Mouse (Mus musculus) hindbrain, embryonic 12.5 days (tissue): Measurements from ENCODE around the gene Arhgef11. TPM values are rescaled to one million over a fixed set of nuclear protein-coding genes. Genes with fewer than 3 reads are reported as not detected.

ENCODE experiments used
- ATAC-seq: fragments of 200-750 bp; cut with Nextera tagmentation; 2 replicates; pipeline ENCODE4 v1.8.0; 2017; ENCODE audit warnings: moderate TSS enrichment; ENCODE audit not compliant: low FRiP score
- H3K27ac ChIP-seq: fragments of 300-500 bp; sonication (generic); 2 replicates; pipeline ENCODE4 v1.5.1; 2016; ENCODE audit warnings: mild to moderate bottlenecking
- H3K27me3 ChIP-seq: fragments of 300-500 bp; sonication (generic); 2 replicates; pipeline ENCODE4 v1.6.1; 2016; ENCODE audit warnings: mild to moderate bottlenecking
- H3K36me3 ChIP-seq: fragments of 300-500 bp; sonication (generic); 2 replicates; pipeline ENCODE4 v1.6.1; 2016; ENCODE audit warnings: mild to moderate bottlenecking
- H3K4me1 ChIP-seq: fragments of 300-500 bp; sonication (generic); 2 replicates; pipeline ENCODE4 v1.6.1; 2016
- H3K4me2 ChIP-seq: fragments of 300-500 bp; sonication (generic); replicated peaks from 2 replicates; pipeline ENCODE4 v1.6.1; 2016; ENCODE audit warnings: mild to moderate bottlenecking
- H3K4me3 ChIP-seq: fragments of 300-500 bp; sonication (generic); 2 replicates; pipeline ENCODE4 v1.5.1; 2016; ENCODE audit warnings: mild to moderate bottlenecking
- H3K9ac ChIP-seq: fragments of 300-500 bp; sonication (generic); 2 replicates; pipeline ENCODE4 v1.6.1; 2016; ENCODE audit warnings: mild to moderate bottlenecking, moderate library complexity
- H3K9me3 ChIP-seq: fragments of 300-500 bp; sonication (generic); replicated peaks from 2 replicates; pipeline ENCODE4 v1.6.1; 2016; ENCODE audit warnings: mild to moderate bottlenecking
- WGBS: fragments of 180-500 bp; shearing (Covaris S2); methylation state at CpG from one replicate; pipeline ENCODE4 v1.1.7; 2016; 5-methylcytosine and 5-hydroxymethylcytosine counted together
- polyA plus RNA-seq: library from polyadenylated mRNA; unstranded; fragments of >200 nt; fragmentation: Nextera tagmentation; extraction: Ambion mirVana; gene quantifications from 2 replicates; pipeline ENCODE4 v1.2.1, GENCODE M21; 2016

Gene Arhgef11
- polyA plus RNA-seq, 1 experiment from 2014 or later: 28.0 TPM

DNA sequence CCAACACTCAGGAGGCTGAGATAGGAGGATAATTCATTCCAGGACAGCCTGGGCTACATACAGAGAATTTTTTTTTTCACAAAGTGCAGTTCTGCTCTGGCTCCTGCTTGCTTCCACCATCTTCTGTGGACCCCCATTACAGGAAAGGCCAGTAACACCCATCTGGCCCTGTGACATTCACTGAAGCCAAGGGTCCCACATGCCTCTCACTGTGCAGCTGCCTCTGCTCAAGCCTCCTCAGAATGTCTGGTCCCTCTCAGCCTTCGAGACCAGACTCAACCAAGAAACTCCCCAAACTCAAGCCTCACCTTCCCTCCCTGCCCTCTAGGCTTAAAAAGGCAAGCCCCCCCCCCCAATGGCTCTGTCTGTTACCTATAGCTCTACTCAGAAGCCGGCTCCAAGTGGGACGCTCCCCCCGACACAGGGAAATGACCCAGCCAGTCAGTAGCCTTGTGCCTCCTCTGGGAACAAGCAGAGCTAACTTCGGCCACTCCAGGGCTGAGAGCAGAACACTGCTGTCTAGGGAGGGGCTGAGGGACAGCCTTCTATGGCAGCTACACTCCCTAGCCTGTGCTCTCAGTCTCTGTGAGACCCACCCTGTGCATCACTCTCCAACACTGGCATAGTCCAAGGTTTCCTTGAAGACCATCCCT lies 148.4 kb downstream of the Arhgef11 start:
- Histone ChIP-seq H3K27me3 (peaks cover 54% of the 10 kb centered on the region), H3K9ac (no peak overlapping the region), H3K27ac (peak overlapping the region; percentile 62; the same call in 1 of the 2 replicates)

DNA sequence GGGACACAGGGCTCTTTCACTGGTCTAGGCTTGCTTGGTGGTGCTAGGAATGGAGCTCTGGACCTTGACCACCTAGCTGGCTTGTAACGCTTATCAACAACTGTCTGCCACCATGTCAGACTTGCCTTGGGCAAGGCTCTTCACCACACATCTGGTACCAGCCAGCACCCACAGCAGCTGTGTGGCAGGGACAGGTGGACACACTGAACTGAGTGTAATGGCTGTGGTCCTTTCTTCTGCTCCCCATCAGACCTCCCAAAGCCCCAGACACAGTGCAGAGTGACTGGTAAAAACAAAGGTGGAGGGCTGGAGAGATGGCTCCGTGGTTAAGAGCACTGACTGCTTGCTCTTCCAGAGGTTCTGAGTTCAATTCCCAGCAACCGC lies 148.9 kb downstream of the Arhgef11 start:
- peaks cover 58% of the 10 kb centered on the region for H3K27me3 ChIP-seq
- no peak overlapping the region for H3K4me3 ChIP-seq
- peaks cover 34% of the 10 kb centered on the region for H3K4me1 ChIP-seq
- H3K27ac ChIP-seq: no peak overlapping the region
- 79% methylated on average over 3 of the region's 3 CpGs for WGBS
- no peaks in the 10 kb centered on the region for H3K36me3 ChIP-seq
- no peak overlapping the region for H3K4me2 ChIP-seq
- ATAC-seq: no peak
- no peak overlapping the region for H3K9ac ChIP-seq
- H3K9me3 ChIP-seq: no peaks in the 10 kb centered on the region

More for the DNA sequence above, 148.4 kb downstream of the Arhgef11 start:
- no peak overlapping the region for H3K4me3 ChIP-seq
- no peaks in the 10 kb centered on the region for H3K36me3 ChIP-seq
- H3K4me1 ChIP-seq: peaks cover 34% of the 10 kb centered on the region
- H3K9me3 ChIP-seq: no peaks in the 10 kb centered on the region
- ATAC-seq: no peak
- H3K4me2 ChIP-seq: no peak overlapping the region; the same call in 1 of the 2 replicates
- WGBS: 75% methylated on average over 5 of the region's 5 CpGs

DNA sequence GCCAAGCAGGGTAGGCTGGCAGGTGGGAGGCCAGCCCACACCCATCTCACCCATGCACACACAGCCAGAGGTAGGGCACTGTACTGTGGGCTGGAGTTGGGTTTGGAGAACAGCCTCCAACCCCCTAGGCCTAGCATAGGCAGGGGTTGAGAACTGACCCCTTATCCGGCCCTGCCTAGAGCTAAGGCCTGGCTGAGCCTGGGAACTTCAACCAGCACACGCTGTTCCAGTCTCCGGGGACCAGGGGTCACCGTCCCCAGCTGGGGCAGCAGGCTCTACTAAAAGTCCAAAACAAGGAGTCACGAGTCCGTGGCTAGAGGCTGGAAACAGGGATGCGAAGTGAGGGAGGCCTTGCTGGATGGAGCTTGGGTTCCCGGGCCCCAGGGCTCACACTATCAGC lies 150.4 kb downstream of the Arhgef11 start:
- H3K4me2 ChIP-seq: peak overlapping the region; percentile 48
- H3K4me3 ChIP-seq: 0 out of 2 replicates have a peak overlapping the region, but pooled peaks have one; percentile 7
- H3K27me3 ChIP-seq: peaks cover 58% of the 10 kb centered on the region
- H3K4me1 ChIP-seq: peaks cover 36% of the 10 kb centered on the region
- no peak for ATAC-seq
- peak overlapping the region; percentile 36; the same call in 1 of the 2 replicates for H3K9ac ChIP-seq
- no peaks in the 10 kb centered on the region for H3K36me3 ChIP-seq
- no peak overlapping the region for H3K27ac ChIP-seq
- H3K9me3 ChIP-seq: no peaks in the 10 kb centered on the region
- 60% methylated on average over 8 of the region's 8 CpGs for WGBS

DNA sequence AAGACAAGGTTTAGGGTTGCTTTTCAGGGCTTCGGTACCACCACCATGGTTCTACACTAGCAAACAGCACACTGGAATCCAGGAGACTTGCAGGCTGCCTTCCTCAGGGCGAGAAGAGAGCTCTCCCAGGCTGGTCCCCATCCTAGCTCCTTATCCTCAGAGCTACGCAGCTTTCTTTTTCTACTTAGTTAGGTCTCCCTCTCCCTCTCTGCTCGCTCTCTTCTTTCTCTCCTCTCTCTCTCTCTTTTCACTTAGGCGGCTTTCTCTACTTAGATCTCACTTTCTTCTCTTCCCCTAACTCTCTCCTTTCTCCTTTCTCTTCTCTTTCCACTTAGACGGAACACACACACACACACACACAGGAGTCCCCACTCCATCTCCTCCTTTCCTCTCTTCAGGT lies 151.1 kb downstream of the Arhgef11 start:
- Histone ChIP-seq H3K27me3 (peaks cover 58% of the 10 kb centered on the region), H3K27ac (peak overlapping the region; percentile 4; the same call in 1 of the 2 replicates), H3K4me2 (peak overlapping the region; percentile 48), H3K36me3 (no peaks in the 10 kb centered on the region), H3K4me3 (peak overlapping the region; percentile 37), H3K9me3 (no peaks in the 10 kb centered on the region), H3K9ac (peak overlapping the region; percentile 40; the same call in 1 of the 2 replicates), H3K4me1 (peaks cover 38% of the 10 kb centered on the region)
- ATAC-seq: no peak
- 43% methylated on average over 6 of the region's 6 CpGs for WGBS

DNA sequence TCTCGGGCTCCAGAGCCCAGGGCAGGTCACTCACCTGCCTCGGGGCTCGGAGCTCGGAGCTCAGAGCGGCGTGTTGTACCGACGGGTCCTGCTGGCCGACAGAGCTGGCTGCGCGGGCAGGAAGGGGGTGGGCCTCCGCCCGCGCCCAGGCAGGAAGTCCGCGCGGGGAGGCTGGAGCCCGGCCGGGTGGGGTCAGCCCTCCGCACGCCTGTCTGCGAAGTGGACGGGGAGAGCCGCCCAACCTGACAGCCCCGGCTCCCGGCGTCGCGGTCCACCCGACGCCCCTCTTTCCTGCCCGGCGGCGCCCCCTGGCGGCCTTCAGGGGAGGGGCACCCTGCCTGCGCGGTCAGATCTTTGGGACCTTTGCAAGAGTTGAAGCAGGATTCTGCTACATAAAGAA lies 151.5 kb downstream of the Arhgef11 start:
- no peak for ATAC-seq
- Histone ChIP-seq H3K9ac (peak overlapping the region; percentile 40; the same call in 1 of the 2 replicates), H3K4me1 (peaks cover 36% of the 10 kb centered on the region), H3K27ac (no peak overlapping the region), H3K27me3 (peaks cover 56% of the 10 kb centered on the region), H3K4me2 (peak overlapping the region; percentile 48), H3K4me3 (peak overlapping the region; percentile 37), H3K36me3 (no peaks in the 10 kb centered on the region), H3K9me3 (no peaks in the 10 kb centered on the region)
- WGBS: 3% methylated on average over 36 of the region's 37 CpGs

DNA sequence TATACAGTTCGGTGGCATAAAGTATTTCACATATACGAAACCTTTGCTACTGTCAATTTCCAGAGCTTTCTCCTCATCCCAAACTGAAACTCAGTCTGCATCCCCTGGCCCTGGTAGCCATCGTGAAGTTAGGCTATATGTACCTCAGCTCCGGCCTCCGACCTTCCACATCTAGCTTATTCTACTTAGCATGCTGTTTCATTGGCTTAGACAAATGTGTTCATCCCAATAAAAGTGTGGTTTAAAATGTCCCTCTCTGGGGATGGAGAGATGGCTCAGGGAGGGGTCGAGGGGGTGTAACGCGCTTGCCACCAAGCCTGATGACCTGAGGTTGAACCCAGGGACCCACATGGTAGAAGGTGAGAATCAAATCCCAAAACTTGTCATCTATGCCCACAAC lies 152.1 kb downstream of the Arhgef11 start:
- Histone ChIP-seq H3K9ac (no peak overlapping the region), H3K27ac (no peak overlapping the region), H3K36me3 (no peaks in the 10 kb centered on the region), H3K4me3 (no peak overlapping the region), H3K4me1 (peaks cover 34% of the 10 kb centered on the region), H3K27me3 (peaks cover 52% of the 10 kb centered on the region), H3K4me2 (no peak overlapping the region), H3K9me3 (no peaks in the 10 kb centered on the region)
- no peak for ATAC-seq
- 85% methylated on average over 8 of the region's 8 CpGs for WGBS

DNA sequence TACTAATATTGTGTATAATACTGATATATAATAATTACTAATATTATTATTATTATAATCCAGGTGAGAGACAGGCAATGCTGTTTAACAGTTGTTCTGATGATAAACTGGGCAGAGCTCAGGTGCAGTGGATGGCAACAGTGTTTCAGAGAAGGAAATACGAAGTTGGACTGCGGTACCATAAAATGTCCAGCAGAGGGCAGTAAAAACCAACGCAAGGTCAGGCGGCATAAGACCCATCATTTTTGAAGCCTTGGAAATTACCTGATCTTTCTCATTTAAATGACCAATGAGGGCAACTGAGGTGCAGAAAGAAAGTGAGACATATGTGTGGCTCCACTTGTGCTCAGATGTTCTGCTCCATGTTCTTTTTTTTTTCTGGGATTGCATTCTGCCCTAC lies 152.9 kb downstream of the Arhgef11 start:
- 2% methylated on average over 4 of the region's 4 CpGs for WGBS
- H3K4me2 ChIP-seq: no peak overlapping the region
- H3K4me3 ChIP-seq: no peak overlapping the region
- H3K9me3 ChIP-seq: no peaks in the 10 kb centered on the region
- peaks cover 32% of the 10 kb centered on the region for H3K4me1 ChIP-seq
- peaks cover 52% of the 10 kb centered on the region for H3K27me3 ChIP-seq
- no peak overlapping the region for H3K9ac ChIP-seq
- ATAC-seq: no peak
- no peaks in the 10 kb centered on the region for H3K36me3 ChIP-seq
- no peak overlapping the region for H3K27ac ChIP-seq

DNA sequence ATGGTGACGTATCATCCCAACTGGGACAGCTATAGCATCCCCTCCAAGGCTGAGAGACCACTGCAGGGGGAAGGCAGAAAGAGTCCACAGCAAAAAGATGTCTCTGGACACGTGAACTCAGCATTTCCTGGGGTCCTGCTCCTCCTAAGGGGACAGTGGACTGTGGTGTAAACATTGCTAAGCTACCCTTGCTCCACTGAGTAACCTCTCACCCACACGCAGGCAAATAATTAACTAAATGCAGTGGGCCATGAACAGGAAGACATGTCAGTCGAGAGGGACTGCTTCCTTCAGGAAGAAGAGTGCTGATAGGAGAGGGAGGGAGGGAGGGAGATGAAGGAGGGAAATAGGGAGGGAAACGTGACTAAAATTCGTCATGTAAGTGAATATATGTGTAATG lies 153.7 kb downstream of the Arhgef11 start:
- Histone ChIP-seq H3K36me3 (no peaks in the 10 kb centered on the region), H3K9ac (no peak overlapping the region), H3K9me3 (no peaks in the 10 kb centered on the region), H3K4me2 (no peak overlapping the region), H3K27ac (no peak overlapping the region), H3K27me3 (peaks cover 49% of the 10 kb centered on the region), H3K4me3 (no peak overlapping the region), H3K4me1 (peaks cover 39% of the 10 kb centered on the region)
- no peak for ATAC-seq
- 48% methylated on average over 6 of the region's 6 CpGs for WGBS

DNA sequence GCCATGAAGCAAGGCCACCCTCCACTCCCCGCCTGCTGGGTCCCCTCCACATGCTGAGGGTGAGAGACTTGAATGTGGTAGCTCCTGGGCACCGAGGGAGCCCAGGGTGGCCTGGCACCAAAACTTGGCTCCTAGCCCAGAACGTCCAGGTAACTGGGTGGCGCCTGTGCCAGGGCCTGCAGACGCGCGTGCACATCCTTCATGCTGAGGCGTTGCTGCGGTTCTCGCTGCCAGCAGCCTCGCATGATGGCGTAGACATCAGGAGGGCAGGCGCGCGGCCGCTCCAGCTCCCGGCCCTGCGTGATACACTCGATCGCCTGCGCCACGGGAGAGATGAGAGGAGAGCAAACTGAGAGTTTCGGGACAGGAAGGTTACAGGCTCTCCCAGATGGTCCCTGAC lies 160.9 kb downstream of the Arhgef11 start:
- Histone ChIP-seq H3K9ac (no peak overlapping the region), H3K36me3 (no peaks in the 10 kb centered on the region), H3K4me1 (peaks cover 49% of the 10 kb centered on the region), H3K9me3 (no peaks in the 10 kb centered on the region), H3K4me2 (no peak overlapping the region), H3K4me3 (no peak overlapping the region), H3K27me3 (peaks cover 28% of the 10 kb centered on the region), H3K27ac (peak overlapping the region; percentile 72)
- WGBS: 47% methylated on average over 23 of the region's 23 CpGs
- ATAC-seq: peak; percentile 4; the same call in 1 of the 2 replicates

DNA sequence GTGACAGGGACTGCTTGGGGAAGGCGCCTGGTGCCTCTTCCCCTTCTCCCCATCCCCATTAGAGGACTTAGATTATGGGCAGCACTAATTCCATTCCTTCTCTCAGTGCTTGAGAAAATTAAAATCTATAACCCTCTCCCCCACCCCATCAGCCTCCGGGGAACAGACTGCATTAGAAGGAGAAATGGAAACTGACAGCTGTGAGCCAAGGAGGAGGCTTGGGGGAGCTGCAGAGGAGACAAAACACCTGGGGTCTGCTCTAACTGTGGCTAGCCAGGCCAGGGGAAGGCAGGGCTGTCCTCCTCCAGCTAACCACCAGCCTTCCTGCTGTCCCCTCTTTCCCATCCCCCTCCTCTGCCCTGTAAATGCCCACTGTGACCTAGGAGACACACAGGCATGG lies 161.7 kb downstream of the Arhgef11 start:
- Histone ChIP-seq H3K27me3 (peaks cover 28% of the 10 kb centered on the region), H3K4me1 (peaks cover 43% of the 10 kb centered on the region), H3K4me2 (no peak overlapping the region), H3K36me3 (no peaks in the 10 kb centered on the region), H3K27ac (peak overlapping the region; percentile 72), H3K4me3 (no peak overlapping the region), H3K9me3 (no peaks in the 10 kb centered on the region), H3K9ac (no peak overlapping the region)
- ATAC-seq: peak; percentile 59
- 21% methylated on average over 2 of the region's 2 CpGs for WGBS

DNA sequence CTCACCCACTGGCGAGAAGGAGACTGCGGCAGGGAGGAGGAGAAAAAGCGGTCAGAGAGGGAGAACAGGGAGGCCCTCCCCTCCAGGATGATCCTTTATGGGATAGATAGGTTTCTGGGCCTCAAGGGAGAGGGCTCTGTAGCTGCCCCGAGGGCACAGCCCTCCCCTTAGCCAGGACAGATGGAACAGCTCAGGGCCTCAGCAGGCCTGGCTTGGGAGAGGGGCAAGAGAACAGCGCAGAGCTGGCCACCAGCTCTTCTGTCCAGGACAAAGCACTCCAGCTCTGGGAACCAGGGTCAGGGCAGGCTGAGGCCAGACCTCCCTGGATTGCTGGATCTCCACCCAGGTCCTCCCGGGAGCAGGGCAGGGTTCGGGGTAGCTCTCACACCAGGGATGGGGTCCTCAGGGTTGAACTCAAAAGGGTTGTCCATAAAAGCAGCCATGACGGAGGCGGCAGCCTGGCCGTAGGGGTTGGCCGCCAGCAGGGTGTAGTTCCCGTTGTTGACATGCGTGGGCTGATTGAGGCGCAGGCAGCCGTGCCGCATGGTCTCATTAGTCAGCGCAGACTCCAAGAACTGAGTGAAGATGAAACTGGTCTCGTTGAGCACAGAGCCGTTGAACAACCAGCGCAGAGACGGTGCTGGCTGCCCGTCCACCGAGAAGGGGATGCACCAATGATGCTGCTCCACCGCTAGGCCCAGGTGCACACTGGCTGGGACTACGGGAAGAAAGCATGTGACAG lies 166.1 kb downstream of the Arhgef11 start:
- WGBS: 83% methylated on average over 25 of the region's 25 CpGs
- H3K27me3 ChIP-seq: peaks cover 13% of the 10 kb centered on the region
- H3K4me2 ChIP-seq: no peak overlapping the region
- no peak overlapping the region for H3K4me3 ChIP-seq
- H3K27ac ChIP-seq: no peak overlapping the region
- H3K36me3 ChIP-seq: no peaks in the 10 kb centered on the region
- no peak overlapping the region for H3K9ac ChIP-seq
- no peak for ATAC-seq
- H3K4me1 ChIP-seq: peaks cover 20% of the 10 kb centered on the region
- H3K9me3 ChIP-seq: no peaks in the 10 kb centered on the region

DNA sequence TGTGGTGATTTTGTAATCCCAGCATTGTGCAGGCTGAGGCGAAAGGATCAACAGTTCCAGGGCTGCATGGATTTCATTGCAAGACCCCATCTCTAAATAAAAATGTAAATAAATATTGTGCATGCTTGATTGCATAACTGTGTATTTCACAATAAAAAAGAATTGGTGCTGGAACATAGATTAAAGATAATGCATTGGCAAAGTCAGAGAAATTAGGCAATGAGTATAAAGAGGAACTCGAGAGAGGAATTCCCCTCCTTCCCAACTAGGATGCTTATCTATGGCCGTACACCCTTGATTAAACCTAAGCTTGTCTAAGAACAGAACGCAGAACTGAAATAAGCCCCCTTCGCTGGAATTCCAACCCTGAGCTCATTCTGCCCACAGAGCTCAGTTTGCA lies 167.8 kb downstream of the Arhgef11 start:
- Histone ChIP-seq H3K27ac (0 out of 2 replicates have a peak overlapping the region, but pooled peaks have one; percentile 2), H3K36me3 (no peaks in the 10 kb centered on the region), H3K27me3 (peaks cover 8% of the 10 kb centered on the region; the same call in 1 of the 2 replicates), H3K4me2 (no peak overlapping the region), H3K4me1 (peaks cover 20% of the 10 kb centered on the region), H3K9ac (no peak overlapping the region), H3K4me3 (no peak overlapping the region), H3K9me3 (no peaks in the 10 kb centered on the region)
- WGBS: 86% methylated on average over 5 of the region's 5 CpGs
- ATAC-seq: no peak
